Mouse (Mus musculus) testis, postnatal 14 days (tissue): Measurements from ENCODE around the gene Cpne1.

Source experiments
- DNase-seq: peaks from one replicate; pipeline ENCODE4 v3.0.0; 2021; ENCODE audit warnings: low spot score

The Cpne1 gene

DNA sequence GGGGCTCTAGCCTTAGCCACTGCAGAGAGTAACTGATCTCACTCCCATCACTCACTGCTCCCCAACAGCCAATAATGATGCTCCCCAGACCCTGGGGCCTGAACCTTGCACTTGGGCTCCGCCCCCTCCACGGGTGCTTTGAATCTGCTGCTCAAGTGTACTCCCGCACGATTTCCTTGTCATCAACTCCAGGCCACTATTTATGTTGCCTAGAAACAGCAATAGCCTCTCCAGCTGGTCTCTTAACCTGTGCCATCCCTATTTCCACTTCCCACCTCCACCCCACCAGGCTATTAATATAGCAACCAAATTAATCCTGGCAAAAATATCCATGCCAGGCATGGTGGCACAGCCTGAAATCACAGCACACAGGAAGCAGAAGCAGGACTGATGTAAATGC is 32.1 kb downstream of the Cpne1 start:
- DNase-seq, result no peak

DNA sequence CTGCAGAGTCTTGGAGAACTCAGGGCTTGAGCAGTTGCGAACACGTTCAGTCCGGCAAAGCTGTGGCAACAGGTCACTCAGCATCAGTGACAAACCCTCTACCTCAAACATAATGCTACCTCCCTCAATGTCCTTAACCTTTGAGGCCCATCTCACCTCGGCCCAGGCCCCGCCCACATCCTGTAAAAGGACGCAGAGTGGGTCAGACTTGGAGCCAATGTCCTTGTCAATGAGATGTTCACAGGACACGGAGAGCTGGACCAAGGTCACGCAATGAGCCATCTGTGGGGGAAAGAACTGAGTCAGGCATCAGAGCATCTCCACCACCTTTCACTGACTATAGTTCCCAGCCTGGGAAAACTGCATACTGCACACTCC is 32.6 kb downstream of the Cpne1 start:
- DNase-seq, result no peak

DNA sequence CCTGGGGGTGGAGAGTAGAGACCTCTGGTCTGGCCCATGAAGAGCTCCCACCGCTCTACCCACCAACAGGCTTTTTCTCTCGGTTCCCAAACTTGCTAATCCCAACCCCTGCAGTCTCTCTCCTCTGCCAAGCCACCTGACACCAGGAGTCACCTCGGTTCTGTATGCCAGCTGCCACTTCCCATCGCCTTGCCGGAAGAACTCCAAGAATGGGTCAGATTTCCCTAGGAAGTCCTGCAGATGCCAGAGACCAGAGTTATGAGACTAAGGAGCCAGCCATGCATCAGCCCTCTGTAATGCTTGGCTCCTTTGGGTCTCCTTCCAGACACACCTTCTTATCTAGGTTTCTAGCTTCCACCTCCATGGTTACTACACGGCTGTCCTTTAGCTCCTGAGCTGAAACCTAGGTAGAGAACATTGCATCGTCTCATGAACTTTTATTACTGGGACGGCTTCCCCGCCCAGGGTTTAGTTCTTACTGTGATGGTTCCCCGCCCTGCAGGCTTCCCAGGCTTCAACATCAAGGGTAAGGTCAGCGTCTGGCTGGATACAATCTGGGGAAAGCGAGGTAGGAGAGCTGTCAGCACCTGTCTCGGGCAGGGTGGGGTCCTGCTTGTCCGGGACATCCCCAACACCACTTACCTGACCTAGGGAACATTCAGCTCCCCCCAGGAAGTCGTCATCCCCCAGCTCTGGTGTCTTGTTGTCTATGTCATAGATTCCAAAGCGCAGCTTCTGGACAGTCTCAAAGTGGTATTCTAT is 33.2 kb downstream of the Cpne1 start:
- DNase-seq, result no peak

GRCm38 (mm10) chr2:156077461-156077860 is 34.3 kb downstream of the Cpne1 start:
- DNase-seq, result no peak

- no peak for DNase-seq
Measured at GRCm38 (mm10) chr2:156073725-156074124, 38.0 kb downstream of the Cpne1 start.

GRCm38 (mm10) chr2:156071236-156071635 is 40.5 kb downstream of the Cpne1 start:
- no peak for DNase-seq

- no peak for DNase-seq
Measured at GRCm38 (mm10) chr2:156067916-156068315, 43.8 kb downstream of the Cpne1 start.

DNA sequence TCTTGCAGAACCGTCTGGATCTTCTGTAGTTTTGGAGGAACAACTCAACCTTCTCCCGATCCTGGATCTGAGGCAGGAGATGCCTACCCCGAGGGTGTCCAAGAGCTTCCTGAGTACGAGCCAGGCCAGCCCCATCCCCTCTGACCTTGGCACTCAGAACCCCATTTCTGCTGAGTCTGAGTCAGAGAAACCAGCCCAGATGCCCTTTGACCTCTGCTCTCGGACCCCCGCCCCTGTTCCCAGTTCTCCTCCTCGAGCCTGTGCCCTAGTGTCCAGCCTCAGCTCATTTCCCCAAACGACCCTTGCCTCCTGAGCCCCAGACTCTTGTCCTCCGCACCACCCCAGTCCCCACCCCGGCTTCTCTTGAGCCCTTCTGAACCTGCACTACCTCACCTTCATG is 45.6 kb downstream of the Cpne1 start:
- no peak for DNase-seq

DNA sequence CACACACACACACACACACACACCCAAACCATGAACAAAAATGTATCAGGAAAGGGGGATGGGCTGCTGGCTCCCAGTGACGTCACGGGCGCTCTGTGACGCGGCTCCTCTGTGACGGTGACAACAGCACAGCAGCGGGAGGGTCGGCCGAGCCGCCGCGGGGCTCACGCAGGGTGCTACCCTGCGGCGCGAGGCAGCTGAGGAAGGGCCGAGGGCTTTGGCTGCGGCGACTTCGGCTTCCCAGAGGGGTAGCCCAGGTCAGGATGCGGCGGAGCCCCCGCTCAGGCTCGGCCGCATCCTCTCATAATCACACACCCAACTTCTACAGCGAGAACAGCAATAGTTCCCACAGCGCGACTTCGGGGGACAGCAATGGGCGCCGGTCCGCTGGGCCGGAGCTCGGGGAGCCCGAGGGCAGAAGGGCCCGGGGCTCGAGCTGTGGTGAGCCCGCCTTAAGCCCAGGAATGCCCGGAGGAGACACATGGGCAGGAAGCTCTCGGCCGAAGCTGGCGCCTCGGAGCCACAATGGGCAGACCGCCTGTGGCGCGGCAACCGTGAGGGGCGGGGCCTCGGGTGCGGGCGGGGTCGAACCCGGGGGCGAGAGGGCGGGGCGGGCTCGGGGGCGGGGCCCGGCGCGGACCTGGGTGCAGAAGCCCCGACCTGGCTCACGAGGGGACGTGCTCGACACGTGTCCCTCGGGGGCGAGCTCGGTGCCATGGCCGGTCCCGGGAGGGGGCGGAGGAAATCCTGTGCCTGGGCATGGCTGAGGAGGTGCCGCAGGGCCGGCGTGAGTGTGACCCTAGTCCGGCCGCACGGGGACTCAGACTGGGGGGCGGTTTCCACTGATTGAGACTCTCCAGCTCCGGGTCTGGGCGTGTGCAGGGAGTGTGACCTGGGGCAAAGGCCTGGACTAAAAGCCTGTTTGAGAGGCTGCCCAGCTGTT is 46.4 kb downstream of the Cpne1 start, which contains the start of gene Spag4:
Gene Spag4 (plus strand): TSS at position 77 of the 943 bp plus-strand sequence.
- DNase-seq, result peak; percentile 85

DNA sequence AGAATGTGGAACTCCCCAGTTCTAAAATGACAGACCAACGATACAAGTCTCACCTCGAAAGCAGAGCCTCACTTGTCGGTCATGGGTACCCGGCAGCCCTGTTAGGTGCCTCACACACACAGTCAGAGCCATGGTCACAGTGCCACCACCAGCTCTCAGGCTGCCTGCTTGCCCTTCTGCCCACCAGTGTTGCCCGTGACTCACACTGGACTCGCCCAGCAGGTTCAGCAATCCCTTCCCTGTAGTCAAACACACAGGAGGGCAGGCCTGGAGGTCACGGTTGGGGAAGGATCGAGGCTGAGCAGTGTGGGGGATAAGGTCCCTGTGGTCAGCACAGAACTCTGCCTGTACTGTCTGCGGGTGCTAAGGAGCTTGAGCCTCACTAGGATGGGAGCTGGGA is 58.9 kb downstream of the Cpne1 start, which contains the start of gene Fer1l4:
Gene Fer1l4 (minus strand): TSS at position 132 of the 400 bp plus-strand sequence.
- no peak for DNase-seq

GRCm38 (mm10) chr2:156047929-156048328 is 63.8 kb downstream of the Cpne1 start:
- DNase-seq, result no peak

DNA sequence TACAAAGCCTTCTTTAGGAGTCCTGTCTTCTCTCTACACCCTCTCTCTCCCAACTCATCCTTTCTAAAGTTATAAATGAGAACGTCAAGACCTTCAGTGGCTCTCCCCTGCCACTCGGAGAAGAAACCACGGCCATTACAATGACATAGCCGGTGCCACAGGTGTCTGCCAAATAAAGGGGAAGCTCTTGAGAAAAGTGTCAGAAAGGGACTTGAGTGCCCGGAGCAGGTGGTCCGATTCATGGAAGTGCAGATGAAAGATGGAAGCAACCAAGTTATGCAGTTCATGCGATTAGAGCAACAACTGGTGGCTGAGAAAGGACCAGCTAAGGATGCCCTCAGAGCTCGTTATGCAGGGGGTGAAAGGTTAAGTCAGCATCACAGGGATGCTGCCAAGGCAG is 68.9 kb downstream of the Cpne1 start:
- DNase-seq, result no peak

GRCm38 (mm10) chr2:156039390-156039789 is 72.4 kb downstream of the Cpne1 start:
- no peak for DNase-seq

- DNase-seq, result no peak
Measured at GRCm38 (mm10) chr2:156025482-156025881, 86.3 kb downstream of the Cpne1 start.
